Mouse (Mus musculus) adrenal gland, adult (tissue): ENCODE data around the gene Rprm.
A peak's percentile ranks its signal among the peaks of the same experiment; 100 is the strongest.

Experiments
- DNase-seq, 2 experiments: peaks; one replicate each; pipeline ENCODE4 v3.0.0; 2022 to 2023; ENCODE audit warnings: low spot score in 1 of 2; ENCODE audit not compliant: inconsistent age in 2 of 2

Rprm gene

GRCm38 (mm10) chr2:54085430-54086087, at the start of gene Rprm:
Gene Rprm (minus strand): TSS chr2:54085552.
- DNase-seq, result peak; percentile 86 to 95

GRCm38 (mm10) chr2:54119305-54119704, 34.0 kb upstream of the Rprm start:
- no peak for DNase-seq

GRCm38 (mm10) chr2:54118881-54119280, 33.5 kb upstream of the Rprm start:
- peak in 1 of 2 experiments; percentile 65 for DNase-seq

GRCm38 (mm10) chr2:54111294-54111693, 25.9 kb upstream of the Rprm start:
- no peak for DNase-seq

- DNase-seq, result no peak
Observed at GRCm38 (mm10) chr2:54106232-54106726, 20.9 kb upstream of the Rprm start.

- no peak for DNase-seq
Observed at GRCm38 (mm10) chr2:54099939-54100338, 14.6 kb upstream of the Rprm start.

GRCm38 (mm10) chr2:54092616-54093015, 7.3 kb upstream of the Rprm start:
- no peak for DNase-seq

GRCm38 (mm10) chr2:54086254-54086653, 902 bp upstream of the Rprm start:
- peak in 1 of 2 experiments; percentile 24 for DNase-seq

GRCm38 (mm10) chr2:54084737-54085429, 469 bp downstream of the Rprm start:
- no peak for DNase-seq

- DNase-seq, result peak in 1 of 2 experiments; percentile 44
Observed at GRCm38 (mm10) chr2:54083861-54084736, 1.3 kb downstream of the Rprm start.

GRCm38 (mm10) chr2:54078961-54079360, 6.4 kb downstream of the Rprm start:
- no peak for DNase-seq

- DNase-seq, result no peak
Observed at GRCm38 (mm10) chr2:54071526-54071925, 13.8 kb downstream of the Rprm start.

- no peak for DNase-seq
Observed at GRCm38 (mm10) chr2:54062421-54062820, 22.9 kb downstream of the Rprm start.

GRCm38 (mm10) chr2:54061039-54061438, 24.3 kb downstream of the Rprm start:
- no peak for DNase-seq
